Mouse (Mus musculus) megakaryocyte, embryonic 14.5 days (primary cell): ENCODE data around the gene Runx3.

Experiments used
- FLI1 ChIP-seq: IDR thresholded peaks from 2 replicates; pipeline ENCODE4 v1.6.1; 2012; ENCODE audit warnings: low read length, inconsistent platforms, mixed read lengths
- GATA1 ChIP-seq: IDR thresholded peaks from 3 replicates; pipeline ENCODE4 v1.6.1; 2012; ENCODE audit warnings: mixed read lengths, low read length, inconsistent platforms, borderline replicate concordance

DNA sequence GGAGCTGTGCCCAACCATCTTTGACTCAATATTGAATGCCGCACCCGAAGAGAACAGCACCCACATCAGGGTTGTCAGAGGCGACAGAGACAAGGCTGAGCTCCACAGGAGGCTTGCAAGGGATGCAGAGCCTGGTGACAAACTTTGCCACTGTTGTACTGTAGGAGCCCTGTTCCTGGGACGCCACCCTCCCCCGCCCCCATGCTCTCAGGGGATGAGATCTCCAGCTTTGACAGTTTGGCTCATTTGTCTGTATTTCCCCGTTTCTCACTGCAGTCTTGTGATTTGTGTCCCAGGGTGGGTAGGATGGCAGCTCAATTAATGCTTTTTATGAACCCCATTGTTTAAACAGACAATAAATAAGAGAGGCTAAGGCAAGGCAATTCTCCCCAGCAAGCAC is 14.9 kb downstream of the Runx3 start:
- TF ChIP-seq GATA1: no peak
- TF ChIP-seq FLI1: no peak
